Mouse (Mus musculus) bone marrow, adult 2 months (tissue): ENCODE results near the gene Nr4a3.

Source experiments
- CTCF ChIP-seq: fragments of 200-500 bp; IDR thresholded peaks from 2 replicates; pipeline ENCODE4 v1.5.1; 2011; ENCODE audit warnings: low read length, control low read depth; ENCODE audit not compliant: control insufficient read depth, insufficient read depth
- POLR2A ChIP-seq: fragments of 200-500 bp; IDR thresholded peaks from 2 replicates; pipeline ENCODE4 v1.6.1; 2011; ENCODE audit warnings: low read depth, mild to moderate bottlenecking, control low read depth, low read length, borderline replicate concordance; ENCODE audit not compliant: control insufficient read depth

DNA sequence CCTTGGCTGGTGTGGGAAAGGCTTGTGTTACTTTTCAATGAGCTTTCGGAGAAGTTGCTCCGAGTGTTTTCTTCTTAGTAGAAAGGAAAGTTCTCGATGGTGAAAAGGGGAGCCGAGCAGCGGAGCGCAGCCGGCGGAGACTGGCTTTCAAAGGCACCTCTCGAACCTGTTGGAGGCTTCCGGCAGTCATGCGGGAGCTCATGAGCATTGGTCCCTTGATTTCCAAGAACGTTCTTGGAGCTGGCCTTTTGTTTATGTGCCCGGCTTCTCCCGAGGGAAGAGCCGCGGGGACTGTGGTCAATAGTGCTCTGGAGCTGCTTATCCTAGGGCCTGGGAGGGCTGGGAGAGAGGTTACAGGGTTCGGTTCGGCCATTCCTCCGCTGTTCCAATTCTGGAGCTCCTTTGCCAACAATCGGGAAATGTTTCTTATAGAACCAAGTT is 1.5 kb downstream of the Nr4a3 start:
- no peak for TF ChIP-seq CTCF
- no peak for TF ChIP-seq POLR2A
